Mouse (Mus musculus) large intestine, adult 2 months (tissue): Measurements from ENCODE around the gene Olfr376. TPM values are rescaled to one million over a fixed set of nuclear protein-coding genes. Genes with fewer than 3 reads are reported as not detected.
A peak's percentile ranks its signal among the peaks of the same experiment; 100 is the strongest.

Experiments
- DNase-seq: peaks from one replicate; pipeline ENCODE4 v3.0.0-alpha.2; 2012; ENCODE audit warnings: low read depth, low spot score
- WGBS: fragments of 180-500 bp; shearing (Covaris S2); methylation state at CpG from one replicate; pipeline ENCODE4 v1.1.7; 2018; 5-methylcytosine and 5-hydroxymethylcytosine counted together
- polyA plus RNA-seq: library from polyadenylated mRNA; depleted of rRNA; stranded (reverse); fragments of >200 nt; gene quantifications from 2 replicates; pipeline ENCODE4 v1.2.3, GENCODE M21; 2012; rRNA removed

Olfr376 gene
- polyA plus RNA-seq, result not detected in 2 replicates

DNA sequence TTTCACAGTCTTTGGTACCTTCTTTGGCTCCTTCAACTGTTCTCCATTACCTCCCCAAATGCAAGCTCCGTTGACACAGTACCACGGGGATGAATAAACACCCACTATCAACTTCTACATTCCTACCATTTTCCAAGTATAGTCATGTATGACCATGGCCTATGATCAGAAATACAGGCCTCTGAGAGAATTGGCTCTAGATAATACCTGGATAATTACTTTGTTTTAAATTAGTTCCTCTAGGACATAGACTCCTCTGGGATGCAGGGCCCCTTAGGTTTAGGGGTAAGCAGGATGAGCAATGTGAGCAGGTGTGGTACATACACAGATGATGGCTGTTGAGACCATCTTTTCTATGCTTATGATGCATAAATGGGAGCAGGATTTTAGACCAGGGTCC, at the start of gene Olfr376:
Olfr376 (plus strand) TSS at position 301 of the 400 bp plus-strand sequence.
- no peak for DNase-seq
- 79% methylated on average over 2 of the region's 2 CpGs for WGBS

DNA sequence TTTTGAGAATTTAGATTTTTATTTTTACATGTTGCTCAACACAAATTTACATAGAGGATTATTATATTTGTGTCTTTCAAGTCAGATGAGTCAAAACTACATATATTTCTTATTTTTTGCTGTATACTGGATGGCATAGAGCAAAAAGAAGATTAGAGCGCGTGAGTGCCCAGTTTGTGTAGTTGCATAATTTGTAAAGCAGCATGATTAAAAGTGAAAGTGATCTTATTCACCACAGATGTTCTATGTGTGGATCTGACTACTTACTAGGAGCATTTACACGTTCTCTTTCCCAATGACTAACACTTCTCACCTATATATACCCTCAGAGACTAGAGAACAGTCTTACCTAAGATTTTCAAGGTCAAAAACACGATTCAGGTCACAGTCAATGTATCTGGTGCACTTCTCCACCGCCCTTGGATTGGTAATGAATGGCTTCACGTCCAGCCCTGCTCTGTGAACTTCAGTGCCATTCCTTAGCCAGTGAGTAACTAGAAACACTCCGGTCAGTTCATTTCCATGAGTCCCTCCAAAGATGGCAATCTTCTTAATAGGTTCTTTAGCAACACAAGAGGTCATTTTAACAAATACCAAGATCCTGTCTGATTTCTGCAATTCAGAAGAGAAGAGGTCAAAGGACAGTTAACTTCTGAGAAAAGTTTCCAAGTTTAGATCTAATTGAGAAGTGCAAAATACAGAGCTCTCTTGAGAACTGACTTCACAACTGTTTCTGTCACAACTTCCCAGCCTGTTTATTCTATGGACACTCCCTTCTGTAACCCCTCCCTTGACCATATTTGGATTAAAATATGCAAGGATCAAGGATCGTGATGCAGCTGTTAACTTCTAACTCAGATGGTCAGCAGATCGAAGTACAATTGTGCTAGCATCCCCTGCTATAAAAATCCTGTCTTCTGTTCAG, 46.9 kb upstream of the Olfr376 start:
- 38% methylated on average over 9 of the region's 9 CpGs for WGBS
- DNase-seq, result peak; percentile 50

DNA sequence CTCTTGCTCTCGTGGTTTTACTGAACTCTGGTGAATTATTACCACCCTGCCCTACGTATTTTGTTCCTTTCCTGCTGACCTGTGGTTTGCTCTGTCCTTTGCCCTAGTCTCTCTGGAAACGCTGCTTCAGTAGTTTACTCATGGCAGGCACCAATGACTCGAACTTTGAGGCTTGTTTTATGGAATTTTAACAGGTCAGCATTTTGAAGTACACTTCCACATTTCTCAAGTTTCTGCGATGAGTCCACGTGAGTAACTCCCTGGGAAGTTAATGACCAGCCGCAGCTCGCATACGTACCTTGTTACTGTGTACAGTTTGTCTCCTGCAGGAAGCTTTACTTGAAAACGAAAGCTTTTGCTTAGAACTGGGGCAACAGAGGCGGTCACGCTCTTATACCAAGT, 44.6 kb upstream of the Olfr376 start:
- 5% methylated on average over 12 of the region's 12 CpGs for WGBS
- DNase-seq, result peak; percentile 73

DNA sequence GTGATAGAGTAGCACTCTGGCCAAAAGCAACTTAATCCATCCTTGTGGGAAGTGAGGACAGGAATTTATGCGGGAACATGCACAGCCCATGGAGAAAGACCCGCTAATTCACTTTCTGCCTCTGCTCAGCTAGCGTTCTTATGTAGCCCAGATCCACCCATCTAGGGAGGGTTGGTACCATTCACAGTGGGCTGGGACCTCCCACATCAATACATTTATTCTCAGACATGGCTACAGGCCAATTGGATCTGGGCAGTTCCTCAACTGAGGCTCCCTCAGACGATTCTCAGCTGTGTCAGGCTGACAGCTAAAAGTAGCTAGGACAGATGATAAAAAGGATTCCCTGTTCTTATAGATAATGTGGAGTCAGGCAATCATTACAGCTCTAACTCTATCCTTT, 43.7 kb upstream of the Olfr376 start:
- 53% methylated on average over 4 of the region's 4 CpGs for WGBS
- no peak for DNase-seq

DNA sequence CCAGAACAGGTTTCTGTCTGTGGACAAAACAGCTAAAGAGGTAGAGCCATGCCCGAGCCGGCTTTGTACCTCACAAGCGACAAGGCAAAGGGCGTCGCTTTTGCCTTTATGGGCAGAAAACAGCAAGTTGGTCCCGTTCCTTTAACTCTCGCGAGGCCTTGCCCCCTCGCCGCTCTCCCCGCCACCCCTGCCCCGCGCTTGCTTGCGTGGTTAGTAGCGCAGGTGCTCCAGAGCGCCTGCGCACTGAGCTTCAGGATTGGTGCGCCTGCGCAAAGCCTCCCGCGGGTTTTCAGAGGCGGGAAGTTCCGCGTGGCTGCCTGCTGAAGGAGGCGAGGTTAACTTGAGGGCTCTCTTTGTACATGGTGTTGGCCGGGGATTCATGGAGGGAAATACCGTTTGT, 41.6 kb upstream of the Olfr376 start, which contains the start of the genes Aspa, Gm49340 and Spata22:
Aspa (minus strand) TSS at position 155 of the 400 bp plus-strand sequence.
Gm49340 (plus strand) TSS at position 300 of the 400 bp plus-strand sequence.
Spata22 (plus strand) TSS at position 300 of the 400 bp plus-strand sequence.
- WGBS, result 87% methylated on average over 27 of the region's 27 CpGs
- DNase-seq, result no peak

DNA sequence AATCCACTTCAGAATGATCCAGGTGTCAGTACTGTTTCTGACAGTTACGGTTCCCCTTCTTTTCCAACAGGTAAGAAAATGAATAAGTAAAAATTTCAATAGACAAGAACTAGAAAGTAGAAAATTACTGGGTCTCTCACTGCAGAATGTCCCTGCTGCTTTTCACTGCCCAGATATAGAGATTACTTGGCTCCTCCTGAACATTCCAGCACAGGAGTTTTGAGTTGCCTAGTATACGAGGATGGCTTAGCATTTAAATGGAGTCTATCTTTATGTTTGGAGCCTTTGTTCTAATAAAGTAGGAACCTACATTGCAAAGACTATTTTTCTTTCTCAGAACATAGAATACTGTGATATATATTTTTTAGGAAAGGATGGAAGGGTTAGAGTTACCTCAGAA, 37.7 kb upstream of the Olfr376 start:
- WGBS, result 67% methylated on average over 2 of the region's 2 CpGs
- no peak for DNase-seq

DNA sequence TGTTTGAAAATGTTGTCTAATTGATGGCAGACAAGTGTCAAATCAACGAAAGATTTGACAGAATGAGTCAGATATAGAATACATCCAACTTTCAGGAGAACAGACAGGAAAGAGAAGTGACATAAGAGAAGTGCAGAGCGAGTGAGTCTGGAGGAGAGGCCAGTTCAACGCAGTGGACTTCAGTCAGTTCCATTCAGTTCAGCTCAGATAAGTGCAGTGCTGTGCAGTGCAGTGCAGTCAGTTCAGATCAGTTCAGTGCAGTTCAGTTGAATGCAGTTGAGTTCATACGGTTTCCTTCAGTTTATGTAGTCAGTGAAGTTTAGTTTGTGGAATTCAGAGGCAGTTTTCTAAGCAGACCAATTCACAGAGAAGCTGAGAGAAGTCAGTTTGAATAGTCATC, 34.1 kb upstream of the Olfr376 start:
- 66% methylated on average over 4 of the region's 4 CpGs for WGBS
- DNase-seq, result no peak

DNA sequence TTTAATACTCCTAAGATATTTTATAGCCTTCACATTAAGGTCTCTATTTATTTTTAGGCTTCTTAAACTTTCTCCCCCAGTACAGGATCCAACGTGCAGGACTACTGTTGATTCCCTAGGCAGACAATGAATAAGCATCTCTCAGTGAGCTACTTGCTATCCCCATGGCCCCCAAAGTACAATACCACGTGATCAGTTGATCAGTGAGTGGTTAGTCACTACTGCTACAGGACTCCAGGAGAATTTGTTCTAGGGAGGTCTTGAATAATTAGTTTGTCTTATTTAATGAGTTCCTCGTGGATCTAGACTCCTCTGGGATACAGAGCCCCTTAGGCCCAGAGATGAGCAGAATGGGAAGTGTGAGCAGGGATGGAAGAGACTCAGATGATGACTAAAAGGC, 20.6 kb upstream of the Olfr376 start, which contains the start of gene Olfr20:
Olfr20 (plus strand) TSS at position 301 of the 400 bp plus-strand sequence.
- 34% methylated on average over 3 of the region's 3 CpGs for WGBS

DNA sequence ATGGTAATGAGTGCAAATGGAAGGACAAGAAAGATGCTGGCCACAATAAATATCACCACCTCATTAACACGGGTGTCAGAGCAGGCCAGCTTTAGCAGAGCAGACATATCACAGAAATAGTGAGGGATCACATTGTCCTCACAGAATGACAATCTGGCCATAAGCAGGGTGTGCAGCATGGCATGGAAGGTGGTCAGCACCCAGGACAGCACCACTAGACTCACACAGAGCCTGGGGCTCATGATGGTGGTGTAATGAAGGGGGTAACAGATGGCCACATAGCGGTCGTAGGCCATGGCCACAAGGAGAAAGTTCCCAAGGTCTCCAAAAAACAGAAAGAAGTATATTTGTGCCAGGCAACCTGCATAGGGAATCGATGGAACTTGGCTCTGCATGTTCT, 24.3 kb downstream of the Olfr376 start:
- 71% methylated on average over 4 of the region's 4 CpGs for WGBS
- DNase-seq, result no peak

More for the DNA sequence above, 20.6 kb upstream of the Olfr376 start, which contains the start of gene Olfr20:
- DNase-seq, result no peak

DNA sequence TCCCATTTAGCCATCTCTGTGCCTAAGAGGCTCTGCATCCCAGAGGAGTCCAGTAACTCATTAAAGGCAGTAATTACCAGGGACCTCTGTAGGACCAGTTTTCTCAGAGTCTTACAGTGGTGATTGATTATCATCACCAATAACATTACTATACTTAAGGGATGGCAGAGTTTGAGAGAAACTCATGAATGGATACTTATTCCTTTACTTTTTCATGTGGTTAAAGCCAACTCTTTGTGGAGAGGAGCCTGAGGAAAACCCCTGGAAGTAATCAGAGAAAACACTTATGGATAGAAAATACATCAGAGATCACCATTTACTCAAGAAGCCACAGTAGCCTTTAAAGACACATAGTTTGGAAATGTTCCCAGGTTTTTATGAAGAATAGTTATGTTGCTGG, 28.5 kb downstream of the Olfr376 start, which contains the start of gene Olfr1:
Olfr1 (minus strand) TSS at position 101 of the 400 bp plus-strand sequence.
- DNase-seq, result no peak

Other genes with a start within 250 kb of the Olfr376 start
- 3.1 and 3.6 TPM in 2 replicates for gene Haspin, start 233.0 kb upstream of the Olfr376 start, polyA plus RNA-seq
- gene P2rx5, start 210.8 kb upstream of the Olfr376 start, polyA plus RNA-seq, result 0.43 and 0.44 TPM in 2 replicates
- 37.8 and 40.2 TPM in 2 replicates for gene Emc6, start 194.2 kb upstream of the Olfr376 start, polyA plus RNA-seq
- gene Tax1bp3, start 194.2 kb upstream of the Olfr376 start, polyA plus RNA-seq, result 221 and 232 TPM in 2 replicates
- gene Ctns, start 172.2 kb upstream of the Olfr376 start, polyA plus RNA-seq, result 14.2 and 19.4 TPM in 2 replicates
- gene Shpk, start 171.8 kb upstream of the Olfr376 start, polyA plus RNA-seq, result 10.4 and 18.9 TPM in 2 replicates
- 0.18 and 0.21 TPM in 2 replicates for gene Trpv1, start 137.0 kb upstream of the Olfr376 start, polyA plus RNA-seq
- gene Trpv3, start 103.9 kb upstream of the Olfr376 start, polyA plus RNA-seq, result 0.45 and 1.8 TPM in 2 replicates
- 25.3 and 42.6 TPM in 2 replicates for gene Aspa, start 41.6 kb upstream of the Olfr376 start, polyA plus RNA-seq
- gene Gm49340, start 41.5 kb upstream of the Olfr376 start, polyA plus RNA-seq, result 0.02 TPM in 1 of 2 replicates, not detected in the other
- gene Spata22, start 41.5 kb upstream of the Olfr376 start, polyA plus RNA-seq, result 0.25 TPM in 1 of 2 replicates, not detected in the other
- 0.07 TPM in 1 of 2 replicates, not detected in the other for gene Olfr20, start 20.5 kb upstream of the Olfr376 start, polyA plus RNA-seq
- not detected in 2 replicates for gene Olfr1, start 28.4 kb downstream of the Olfr376 start, polyA plus RNA-seq
- not detected in 2 replicates for gene Olfr378, start 57.2 kb downstream of the Olfr376 start, polyA plus RNA-seq
- not detected in 2 replicates for gene Olfr380, start 86.3 kb downstream of the Olfr376 start, polyA plus RNA-seq
- gene Olfr381, start 120.4 kb downstream of the Olfr376 start, polyA plus RNA-seq, result not detected in 2 replicates
- not detected in 2 replicates for gene Olfr382, start 146.0 kb downstream of the Olfr376 start, polyA plus RNA-seq
- gene Olfr385, start 221.8 kb downstream of the Olfr376 start, polyA plus RNA-seq, result not detected in 2 replicates
- gene Olfr384, start 227.3 kb downstream of the Olfr376 start, polyA plus RNA-seq, result not detected in 2 replicates